Mouse (Mus musculus): ENCODE data around the gene Ccdc159. TPM values are rescaled to one million over a fixed set of nuclear protein-coding genes. Genes with fewer than 3 reads are reported as not detected.
A peak's percentile ranks its signal among the peaks of the same experiment; 100 is the strongest.

Gene Ccdc159
- polyA plus RNA-seq, 1 experiment from 2014 or later: 4.2 TPM

DNA sequence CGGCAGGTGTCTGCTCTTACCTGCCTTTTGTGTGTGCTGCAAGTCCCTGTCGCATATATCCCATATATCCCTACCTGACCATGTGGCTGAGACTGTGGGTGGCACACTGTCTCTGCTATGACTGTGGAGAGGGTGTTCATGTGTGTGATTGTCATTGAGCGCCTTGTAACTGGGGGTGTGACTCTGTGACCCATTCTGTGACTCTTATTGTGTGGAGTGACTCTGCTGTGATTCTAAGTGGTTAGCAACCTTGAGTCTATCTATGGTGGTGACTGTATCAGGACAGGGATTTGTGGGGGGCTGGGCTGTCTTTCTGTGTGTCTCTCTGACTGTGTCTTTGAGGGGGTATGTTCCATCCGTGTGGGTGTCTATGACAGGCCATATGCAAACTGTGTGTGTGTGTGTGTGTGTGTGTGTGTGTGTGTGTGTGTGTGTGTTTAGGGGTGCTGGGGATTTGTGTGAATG is 10.5 kb downstream of the Ccdc159 start:
- H3K36me3 ChIP-seq: peaks cover 8% of the 10 kb centered on the region; the same call in 1 of the 2 replicates
- peak overlapping the region; percentile 68 for H3K4me3 ChIP-seq
- peaks cover 25% of the 10 kb centered on the region for H3K27me3 ChIP-seq (ENCODE audit: low read depth, poor library complexity, severe bottlenecking)
- H3K27ac ChIP-seq (replicated peaks): no peak overlapping the region
- H3K9me3 ChIP-seq (replicated peaks): no peaks in the 10 kb centered on the region
- WGBS: 77% methylated on average over 4 of the region's 4 CpGs
- H3K4me1 ChIP-seq: peaks cover 28% of the 10 kb centered on the region
- DNase-seq (ENCODE audit: low spot score): no peak

DNA sequence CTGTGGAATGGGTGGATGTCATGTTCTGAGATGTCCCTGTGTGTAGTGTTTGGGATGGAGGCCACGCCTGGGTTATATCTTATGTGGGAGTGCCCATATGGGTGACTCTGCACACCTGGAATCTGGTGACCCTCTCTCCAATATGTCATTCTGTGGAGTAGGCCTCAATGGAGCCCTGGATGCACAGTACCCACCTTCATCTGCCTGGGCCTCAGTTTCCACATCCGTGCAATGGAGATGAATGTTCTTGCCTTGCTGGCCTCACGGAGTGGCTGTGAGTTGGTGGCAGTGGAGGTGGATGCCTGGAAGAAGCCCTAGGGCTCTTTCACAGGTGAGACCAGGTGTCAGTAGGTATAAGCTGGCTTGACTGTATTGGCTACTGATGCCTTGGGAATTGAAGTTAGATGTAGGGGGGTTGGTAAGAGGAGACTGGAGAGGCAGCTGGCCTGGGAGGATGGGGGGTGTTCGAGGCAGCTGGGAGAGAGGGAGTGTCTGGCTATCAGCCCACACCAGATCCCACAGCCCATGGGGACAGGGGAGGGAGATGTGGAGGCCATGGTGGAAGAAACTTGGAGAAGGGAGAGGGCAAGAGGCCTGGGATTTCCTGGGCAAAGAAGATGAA is 11.1 kb downstream of the Ccdc159 start:
- DNase-seq (ENCODE audit: low spot score): no peak
- H3K27me3 ChIP-seq (ENCODE audit: low read depth, poor library complexity, severe bottlenecking): peaks cover 22% of the 10 kb centered on the region
- no peak overlapping the region for H3K27ac ChIP-seq (replicated peaks)
- 89% methylated on average over 4 of the region's 4 CpGs for WGBS
- H3K36me3 ChIP-seq: peaks cover 8% of the 10 kb centered on the region; the same call in 1 of the 2 replicates
- H3K9me3 ChIP-seq (replicated peaks): peaks cover 1% of the 10 kb centered on the region; the same call in 1 of the 2 replicates
- H3K4me1 ChIP-seq: peaks cover 26% of the 10 kb centered on the region
- peak overlapping the region; percentile 68; the same call in 1 of the 2 replicates for H3K4me3 ChIP-seq

DNA sequence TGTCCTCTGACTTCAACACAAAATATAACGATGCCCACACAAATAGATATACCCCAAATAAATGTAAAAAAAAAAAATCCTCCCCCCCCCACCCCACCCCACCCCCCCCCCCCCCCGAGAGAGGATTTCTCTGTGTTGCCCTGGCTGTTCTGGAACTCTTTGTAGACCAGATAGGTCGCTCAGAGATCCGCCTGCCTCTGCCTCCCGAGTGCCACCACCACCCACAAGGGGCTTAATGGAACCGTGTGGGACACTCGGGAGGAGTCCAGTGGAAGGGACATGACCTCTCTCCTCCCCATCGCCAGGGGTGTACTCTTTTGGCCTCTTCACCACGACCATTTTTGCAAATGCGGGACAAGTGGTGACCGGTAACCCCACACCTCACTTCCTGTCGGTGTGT is 15.8 kb downstream of the Ccdc159 start:
- peaks cover 32% of the 10 kb centered on the region for H3K27me3 ChIP-seq (ENCODE audit: low read depth, poor library complexity, severe bottlenecking)
- no peak overlapping the region for H3K27ac ChIP-seq (replicated peaks)
- 78% methylated on average over 11 of the region's 12 CpGs for WGBS
- peaks cover 8% of the 10 kb centered on the region; the same call in 1 of the 2 replicates for H3K9me3 ChIP-seq (replicated peaks)
- no peak overlapping the region for H3K4me3 ChIP-seq
- no peak for DNase-seq (ENCODE audit: low spot score)
- peaks cover 8% of the 10 kb centered on the region; the same call in 1 of the 2 replicates for H3K36me3 ChIP-seq
- H3K4me1 ChIP-seq: peaks cover 24% of the 10 kb centered on the region

DNA sequence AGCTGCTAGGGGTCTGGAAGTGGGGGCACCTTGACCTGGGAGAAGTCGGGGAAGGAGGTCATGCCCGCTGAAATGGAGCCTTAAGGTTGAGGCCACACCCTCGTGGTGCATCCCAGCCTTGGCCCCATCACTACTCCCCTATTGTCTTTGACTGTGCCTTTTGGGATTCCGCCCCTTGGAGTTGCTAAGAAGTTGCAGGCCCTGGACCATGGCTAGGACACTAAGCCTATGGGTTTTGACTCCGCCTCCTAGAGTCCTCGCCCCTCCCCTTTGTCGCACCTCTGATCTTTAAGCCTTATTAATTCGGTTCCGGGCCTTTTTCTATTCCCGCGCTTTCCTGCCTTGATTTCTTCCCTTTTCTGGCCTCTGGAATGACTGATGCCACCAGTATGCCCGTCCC is 16.4 kb downstream of the Ccdc159 start:
- H3K4me3 ChIP-seq: no peak overlapping the region
- peaks cover 19% of the 10 kb centered on the region for H3K4me1 ChIP-seq
- peaks cover 38% of the 10 kb centered on the region for H3K27me3 ChIP-seq (ENCODE audit: low read depth, poor library complexity, severe bottlenecking)
- DNase-seq (ENCODE audit: low spot score): no peak
- peaks cover 8% of the 10 kb centered on the region; the same call in 1 of the 2 replicates for H3K36me3 ChIP-seq
- 60% methylated on average over 12 of the region's 12 CpGs for WGBS
- H3K9me3 ChIP-seq (replicated peaks): peaks cover 8% of the 10 kb centered on the region; the same call in 1 of the 2 replicates
- no peak overlapping the region for H3K27ac ChIP-seq (replicated peaks)

DNA sequence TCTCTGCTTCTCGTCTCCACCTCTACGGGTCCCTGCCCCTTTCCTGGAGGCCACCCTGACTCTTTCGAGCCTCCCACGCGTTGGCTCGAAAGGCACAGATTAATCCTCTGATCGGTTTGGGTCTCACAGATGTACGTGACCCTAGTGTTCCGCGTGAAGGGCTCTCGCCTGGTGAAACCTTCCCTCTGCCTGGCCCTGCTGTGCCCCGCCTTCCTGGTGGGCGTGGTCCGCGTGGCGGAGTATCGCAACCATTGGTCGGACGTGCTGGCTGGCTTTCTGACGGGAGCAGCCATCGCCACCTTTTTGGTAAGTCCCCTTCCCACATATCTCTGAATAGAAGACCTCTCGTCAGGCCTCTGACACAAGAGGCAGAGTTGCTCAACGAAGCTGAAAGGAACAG is 17.0 kb downstream of the Ccdc159 start:
- Histone ChIP-seq H3K27ac (replicated peaks) (no peak overlapping the region), H3K36me3 (peaks cover 8% of the 10 kb centered on the region; the same call in 1 of the 2 replicates), H3K9me3 (replicated peaks) (peaks cover 8% of the 10 kb centered on the region; the same call in 1 of the 2 replicates), H3K4me3 (no peak overlapping the region), H3K4me1 (peaks cover 19% of the 10 kb centered on the region), H3K27me3 (ENCODE audit: low read depth, poor library complexity, severe bottlenecking) (peaks cover 44% of the 10 kb centered on the region)
- DNase-seq (ENCODE audit: low spot score): peak; percentile 28
- 25% methylated on average over 23 of the region's 23 CpGs for WGBS

DNA sequence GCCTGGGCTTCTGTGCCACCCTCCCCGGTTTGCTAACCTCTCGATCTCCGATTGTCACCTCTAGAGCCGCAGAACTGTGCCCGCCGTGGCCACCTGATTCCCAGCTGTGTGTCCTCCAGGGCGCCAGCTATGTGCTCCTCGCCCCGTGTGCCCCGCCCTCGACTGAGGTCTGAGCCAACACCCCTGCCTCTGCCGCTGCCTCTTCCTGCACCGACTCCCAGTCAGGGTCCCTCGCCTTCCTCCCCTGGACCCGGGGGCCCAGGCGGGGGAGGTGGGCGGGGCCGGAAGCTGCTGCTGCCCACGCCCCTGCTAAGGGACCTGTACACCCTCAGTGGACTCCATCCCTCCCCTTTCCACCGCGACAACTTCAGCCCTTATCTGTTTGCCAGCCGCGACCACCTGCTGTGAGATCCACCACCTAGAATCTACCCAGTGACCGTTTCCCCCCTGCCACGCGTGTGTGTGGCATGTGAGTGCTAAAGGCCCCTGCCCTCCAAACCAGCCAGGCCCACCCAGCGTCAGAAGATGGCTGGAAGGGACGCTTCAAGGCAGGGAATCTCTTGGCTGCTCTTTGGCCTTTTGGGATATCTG is 20.4 kb downstream of the Ccdc159 start:
- WGBS: 7% methylated on average over 21 of the region's 28 CpGs
- Histone ChIP-seq H3K4me1 (peaks cover 19% of the 10 kb centered on the region), H3K36me3 (no peaks in the 10 kb centered on the region), H3K4me3 (peak overlapping the region; percentile 37), H3K9me3 (replicated peaks) (peaks cover 8% of the 10 kb centered on the region; the same call in 1 of the 2 replicates), H3K27ac (replicated peaks) (0 out of 2 replicates have a peak overlapping the region, but pooled peaks have one; percentile 3), H3K27me3 (ENCODE audit: low read depth, poor library complexity, severe bottlenecking) (peaks cover 44% of the 10 kb centered on the region)
- DNase-seq (ENCODE audit: low spot score): no peak

DNA sequence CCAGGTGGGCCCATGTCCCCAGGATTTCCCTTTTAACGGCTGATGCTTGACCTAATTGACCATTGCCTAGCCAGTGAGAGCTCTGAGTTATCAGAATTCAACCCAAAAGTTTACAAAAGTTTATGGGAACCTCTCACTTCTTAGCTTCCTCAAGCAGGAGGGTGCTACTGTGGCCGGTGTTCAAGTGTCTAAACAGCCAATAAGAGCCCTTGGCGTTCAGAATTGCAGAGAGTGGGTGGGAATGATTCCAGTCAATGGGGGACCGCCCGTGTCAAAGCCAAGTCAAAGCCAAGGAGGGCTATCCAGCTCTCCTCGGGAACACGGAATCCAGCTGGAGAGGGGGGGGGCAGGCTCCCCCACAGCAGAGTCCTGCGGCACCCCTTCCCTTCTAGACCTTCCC is 20.9 kb downstream of the Ccdc159 start:
- 68% methylated on average over 8 of the region's 8 CpGs for WGBS
- Histone ChIP-seq H3K27ac (replicated peaks) (no peak overlapping the region), H3K4me3 (peak overlapping the region; percentile 37; the same call in 1 of the 2 replicates), H3K27me3 (ENCODE audit: low read depth, poor library complexity, severe bottlenecking) (peaks cover 44% of the 10 kb centered on the region), H3K4me1 (peaks cover 22% of the 10 kb centered on the region), H3K36me3 (no peaks in the 10 kb centered on the region), H3K9me3 (replicated peaks) (peaks cover 8% of the 10 kb centered on the region; the same call in 1 of the 2 replicates)
- DNase-seq (ENCODE audit: low spot score): no peak

DNA sequence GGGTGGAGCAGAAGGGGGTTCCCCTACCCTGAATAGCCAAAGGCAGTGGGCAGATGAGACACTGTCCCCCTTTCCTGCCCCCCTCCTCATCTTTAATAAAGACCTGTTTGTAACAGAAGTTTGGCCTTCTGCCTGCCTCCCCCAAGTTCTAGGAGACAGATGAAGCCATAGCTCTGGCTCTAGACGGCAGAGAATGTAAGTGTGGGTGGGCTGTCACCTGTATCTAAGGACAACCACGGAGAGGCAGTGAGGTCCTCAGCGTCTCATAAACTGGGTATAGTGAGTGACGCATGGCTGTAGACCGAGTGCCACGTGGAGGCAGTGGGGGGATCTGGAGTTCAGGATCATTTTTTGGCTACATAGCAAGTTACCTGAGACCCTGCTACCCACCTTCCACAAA is 21.5 kb downstream of the Ccdc159 start:
- H3K36me3 ChIP-seq: no peaks in the 10 kb centered on the region
- H3K9me3 ChIP-seq (replicated peaks): 0 out of 2 replicates have a peak, but pooled peaks cover 5% of the 10 kb centered on the region
- H3K27me3 ChIP-seq (ENCODE audit: low read depth, poor library complexity, severe bottlenecking): peaks cover 37% of the 10 kb centered on the region
- no peak overlapping the region for H3K4me3 ChIP-seq
- peaks cover 29% of the 10 kb centered on the region for H3K4me1 ChIP-seq
- no peak overlapping the region for H3K27ac ChIP-seq (replicated peaks)
- DNase-seq (ENCODE audit: low spot score): no peak
- WGBS: 74% methylated on average over 6 of the region's 6 CpGs

DNA sequence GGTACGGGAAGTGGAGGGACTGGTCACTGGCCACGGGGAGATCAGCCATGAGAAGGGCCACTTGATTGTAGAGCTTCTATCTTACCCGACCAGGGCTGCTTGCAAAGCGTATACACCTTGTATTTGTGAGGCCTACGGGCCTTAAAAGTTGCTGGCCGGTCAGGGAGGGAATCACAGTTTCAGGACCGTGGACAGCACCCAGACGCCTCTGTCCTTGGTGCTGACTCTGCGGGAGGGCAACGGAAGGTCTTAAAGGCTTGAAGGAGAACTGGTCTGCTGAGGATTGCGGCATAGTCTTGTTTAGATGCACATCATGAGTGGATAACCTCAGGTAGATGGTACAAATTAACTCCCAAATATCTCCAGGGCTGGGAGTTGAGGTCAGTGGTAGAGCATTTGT is 23.1 kb downstream of the Ccdc159 start:
- H3K4me1 ChIP-seq: peaks cover 31% of the 10 kb centered on the region
- no peak overlapping the region for H3K4me3 ChIP-seq
- no peaks in the 10 kb centered on the region for H3K36me3 ChIP-seq
- peak; percentile 76 for DNase-seq (ENCODE audit: low spot score)
- peaks cover 29% of the 10 kb centered on the region for H3K27me3 ChIP-seq (ENCODE audit: low read depth, poor library complexity, severe bottlenecking)
- WGBS: 22% methylated on average over 11 of the region's 11 CpGs
- no peaks in the 10 kb centered on the region for H3K9me3 ChIP-seq (replicated peaks)
- H3K27ac ChIP-seq (replicated peaks): no peak overlapping the region

DNA sequence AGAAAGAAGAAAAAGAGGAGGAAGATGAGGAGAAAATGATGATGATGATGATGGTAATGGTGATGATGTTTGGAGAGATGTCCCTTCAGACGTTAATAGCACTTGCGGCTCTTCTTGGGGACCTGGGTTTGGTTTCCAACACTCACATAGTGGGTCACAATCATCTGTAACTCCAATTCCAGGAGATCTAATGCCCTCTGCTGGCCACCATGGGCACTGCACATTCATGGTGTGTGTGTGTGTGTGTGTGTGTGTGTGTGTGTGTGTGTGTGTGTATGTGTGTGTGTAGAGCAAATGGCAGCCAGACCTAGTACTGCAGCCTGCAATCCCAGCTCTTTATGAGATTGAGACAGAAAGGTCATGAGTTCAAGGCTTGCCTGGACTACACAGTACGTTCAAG is 24.7 kb downstream of the Ccdc159 start:
- H3K27me3 ChIP-seq (ENCODE audit: low read depth, poor library complexity, severe bottlenecking): peaks cover 23% of the 10 kb centered on the region
- no peak for DNase-seq (ENCODE audit: low spot score)
- H3K4me1 ChIP-seq: peaks cover 36% of the 10 kb centered on the region
- no peaks in the 10 kb centered on the region for H3K9me3 ChIP-seq (replicated peaks)
- H3K4me3 ChIP-seq: no peak overlapping the region
- no peak overlapping the region for H3K27ac ChIP-seq (replicated peaks)
- H3K36me3 ChIP-seq: no peaks in the 10 kb centered on the region
- 82% methylated on average over 3 of the region's 3 CpGs for WGBS

DNA sequence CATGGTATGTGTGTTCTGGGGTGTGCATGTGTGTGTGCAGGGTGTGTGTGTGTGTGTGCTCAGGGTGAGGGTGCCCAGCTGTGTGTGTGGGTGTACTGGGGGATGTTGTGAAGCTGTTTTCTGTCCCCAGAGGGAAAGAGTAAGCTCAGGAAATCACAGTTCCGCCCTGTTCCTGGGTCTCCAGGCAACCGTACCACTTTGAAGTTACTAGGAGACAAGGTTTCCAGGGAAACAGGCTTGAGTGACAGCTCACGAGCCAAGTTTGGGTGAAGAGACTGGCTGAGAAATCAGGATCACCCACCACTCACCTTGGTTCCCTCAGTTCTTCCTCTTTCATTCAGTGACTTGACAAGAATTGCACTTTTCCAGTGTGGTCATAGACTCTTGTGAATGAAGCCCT is 26.3 kb downstream of the Ccdc159 start:
- Histone ChIP-seq H3K4me3 (no peak overlapping the region), H3K4me1 (peaks cover 26% of the 10 kb centered on the region), H3K36me3 (peaks cover 12% of the 10 kb centered on the region), H3K27ac (replicated peaks) (no peak overlapping the region), H3K27me3 (ENCODE audit: low read depth, poor library complexity, severe bottlenecking) (peaks cover 12% of the 10 kb centered on the region), H3K9me3 (replicated peaks) (no peaks in the 10 kb centered on the region)
- WGBS: 11% methylated on average over 3 of the region's 3 CpGs
- peak; percentile 39 for DNase-seq (ENCODE audit: low spot score)

DNA sequence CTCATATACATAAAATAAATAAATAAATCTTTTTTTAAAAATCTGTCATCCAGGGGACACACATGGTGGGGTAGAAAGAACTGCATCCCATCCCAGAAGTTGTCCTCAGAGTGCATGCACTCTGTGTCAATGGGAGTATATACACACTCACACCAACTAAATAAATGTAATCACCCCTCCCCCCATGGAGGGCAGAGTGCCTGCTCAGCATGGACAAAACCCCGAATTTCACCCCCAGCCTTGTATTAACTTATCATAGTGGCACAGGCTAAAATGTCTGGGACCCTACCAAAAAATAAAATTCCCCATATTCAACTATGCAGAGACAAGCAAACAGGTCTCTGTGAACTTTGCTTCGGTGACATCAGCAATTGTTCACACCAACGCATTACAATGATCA is 27.4 kb downstream of the Ccdc159 start:
- no peak for DNase-seq (ENCODE audit: low spot score)
- Histone ChIP-seq H3K27ac (replicated peaks) (no peak overlapping the region), H3K36me3 (peaks cover 12% of the 10 kb centered on the region), H3K4me1 (peaks cover 26% of the 10 kb centered on the region), H3K27me3 (ENCODE audit: low read depth, poor library complexity, severe bottlenecking) (peaks cover 16% of the 10 kb centered on the region), H3K9me3 (replicated peaks) (no peaks in the 10 kb centered on the region), H3K4me3 (peak overlapping the region; percentile 78)
- WGBS: 81% methylated on average over 3 of the region's 3 CpGs

DNA sequence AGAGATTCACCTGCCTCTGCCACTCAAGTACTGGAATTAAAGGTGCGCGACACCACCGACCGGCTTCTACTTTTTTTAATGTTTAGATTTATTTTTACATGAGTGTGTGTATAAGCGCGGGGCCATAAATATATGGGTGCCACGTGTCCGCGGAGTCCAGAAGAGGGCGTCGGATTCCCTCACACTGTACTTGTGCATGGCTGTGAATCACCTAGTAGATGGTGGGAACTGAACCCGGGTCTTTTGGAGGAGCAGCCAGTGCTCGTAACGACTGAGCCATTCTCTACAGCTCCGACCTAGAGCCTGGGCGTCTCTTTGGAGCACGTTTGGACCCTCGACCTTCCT is 27.9 kb downstream of the Ccdc159 start:
- Histone ChIP-seq H3K27me3 (ENCODE audit: low read depth, poor library complexity, severe bottlenecking) (peaks cover 22% of the 10 kb centered on the region), H3K36me3 (peaks cover 12% of the 10 kb centered on the region), H3K4me1 (peaks cover 26% of the 10 kb centered on the region), H3K4me3 (peak overlapping the region; percentile 78), H3K27ac (replicated peaks) (peak overlapping the region; percentile 96), H3K9me3 (replicated peaks) (no peaks in the 10 kb centered on the region)
- 3% methylated on average over 18 of the region's 18 CpGs for WGBS
- no peak for DNase-seq (ENCODE audit: low spot score)

Measured in midbrain, embryonic 10.5 days (tissue).